ENCODE assay signal across 10 mouse cellular contexts in genomic region chr13:38766133-38766532, GRCm38 (mm10).
DNase-seq lines count a peak whose midpoint lies in the region; ATAC-seq and TF ChIP-seq lines count a peak whose summit lies in the region.
"Had no signal": no experiment of that assay in that cellular context is flagged by ENCODE, and none has a peak within 500 bp of the region (broad histone marks: within the 10 kb centered on the region; RNA-seq: fewer than 3 reads in every experiment).

No protein-coding gene starts in this region.

- no peak overlapping the region for H3K27ac ChIP-seq in kidney, postnatal 0 days
- no peak overlapping the region for H3K27ac ChIP-seq in kidney, embryonic 15.5 days
- no peak overlapping the region for H3K27ac ChIP-seq in CH12.LX (ENCODE audit: insufficient read depth, low read depth)
- H3K27ac ChIP-seq in embryonic facial prominence, embryonic 11.5 days (replicated peaks; ENCODE audit: low read depth, low read length) = no peak overlapping the region
- H3K27ac ChIP-seq: limb, embryonic 15.5 days had no signal

- no peak for TF ChIP-seq EP300 in CH12.LX (IDR thresholded peaks at IDR 0.05; ENCODE audit: low read length)

- H3K4me1 ChIP-seq in kidney, postnatal 0 days (replicated peaks; ENCODE audit: insufficient read depth, low read length) = no peaks in the 10 kb centered on the region
- H3K4me1 ChIP-seq in kidney, embryonic 15.5 days = no peaks in the 10 kb centered on the region
- no peaks in the 10 kb centered on the region for H3K4me1 ChIP-seq in CH12.LX (ENCODE audit: control insufficient read depth in 1 of 2, insufficient read depth in 2 of 2)
- no peaks in the 10 kb centered on the region for H3K4me1 ChIP-seq in embryonic facial prominence, embryonic 11.5 days (ENCODE audit: control insufficient read depth, insufficient read depth, low read length)
- H3K4me1 ChIP-seq: limb, embryonic 15.5 days had no signal

- in situ Hi-C loops in CH12.LX (cut with MboI; ENCODE audit: low pct_ligation_motif_present, low pct_unique_long_range_greater_than_20kb, low sequenced_read_pairs) = no loop called here

- no peak overlapping the region for H3K9ac ChIP-seq in kidney, postnatal 0 days (ENCODE audit: low read depth, low read length)
- H3K9ac ChIP-seq in kidney, embryonic 15.5 days = no peak overlapping the region
- H3K9ac ChIP-seq in CH12.LX (ENCODE audit: insufficient read depth, low read depth) = no peak overlapping the region
- H3K9ac ChIP-seq in embryonic facial prominence, embryonic 11.5 days (replicated peaks; ENCODE audit: low read length) = no peak overlapping the region
- H3K9ac ChIP-seq: limb, embryonic 15.5 days had no signal

- H3K27me3 ChIP-seq in kidney, postnatal 0 days (ENCODE audit: insufficient read depth, low read length) = no peaks in the 10 kb centered on the region
- H3K27me3 ChIP-seq in kidney, embryonic 15.5 days = no peaks in the 10 kb centered on the region
- H3K27me3 ChIP-seq in CH12.LX (replicated peaks) = no peaks in the 10 kb centered on the region
- H3K27me3 ChIP-seq in embryonic facial prominence, embryonic 11.5 days (ENCODE audit: control insufficient read depth, insufficient read depth, low read length) = no peaks in the 10 kb centered on the region
- H3K27me3 ChIP-seq: limb, embryonic 15.5 days had no signal

- TF ChIP-seq CTCF in kidney, postnatal 0 days (IDR thresholded peaks at IDR 0.05; ENCODE audit: low read depth) = peak; percentile 63
- TF ChIP-seq CTCF in CH12.LX (conservative IDR thresholded peaks at IDR 0.05 in 1 of 2, IDR thresholded peaks at IDR 0.05 in 1 of 2; ENCODE audit: low read depth in 2 of 2, low read length in 2 of 2) = peak; percentile 41 to 63; a peak in 3 of 4 replicates

- TF ChIP-seq POLR2A in CH12.LX (IDR thresholded peaks at IDR 0.05; ENCODE audit: low read depth, low read length) = no peak

- peak; percentile 42 for TF ChIP-seq RAD21 in CH12.LX (IDR thresholded peaks at IDR 0.05; ENCODE audit: low read depth, low read length)

- H3K9me3 ChIP-seq in kidney, postnatal 0 days (replicated peaks; ENCODE audit: low read length) = no peaks in the 10 kb centered on the region
- no peaks in the 10 kb centered on the region for H3K9me3 ChIP-seq in kidney, embryonic 15.5 days (replicated peaks)
- no peaks in the 10 kb centered on the region for H3K9me3 ChIP-seq in CH12.LX (replicated peaks; ENCODE audit: low read length)
- no peaks in the 10 kb centered on the region for H3K9me3 ChIP-seq in embryonic facial prominence, embryonic 11.5 days (replicated peaks; ENCODE audit: control insufficient read depth, low read length)
- H3K9me3 ChIP-seq: limb, embryonic 15.5 days had no signal

- dilution Hi-C loops in CH12.LX (cut with MboI; ENCODE audit: extremely low pct_ligation_motif_present, extremely low pct_unique_long_range_greater_than_20kb, low sequenced_read_pairs) = no loop called here

- no peak overlapping the region for H3K4me3 ChIP-seq in kidney, postnatal 0 days (replicated peaks; ENCODE audit: low read depth, low read length)
- H3K4me3 ChIP-seq in kidney, embryonic 15.5 days (replicated peaks) = no peak overlapping the region
- no peak overlapping the region for H3K4me3 ChIP-seq in CH12.LX (replicated peaks in 1 of 3; ENCODE audit: low read depth in 2 of 3, low read length in 2 of 3, poor library complexity in 1 of 3)
- no peak overlapping the region for H3K4me3 ChIP-seq in embryonic facial prominence, embryonic 11.5 days (ENCODE audit: low read depth, low read length)
- H3K4me3 ChIP-seq: limb, embryonic 15.5 days had no signal

- peak; percentile 1 for DNase-seq in CD4-positive, CD25-positive, alpha-beta regulatory T cell, adult 2 months (ENCODE audit: low read depth, low spot score)
- DNase-seq in kidney, postnatal 0 days (ENCODE audit: low spot score) = peak; percentile 27
- DNase-seq in CH12.LX (ENCODE audit: extremely low read depth) = peak; percentile 24
- DNase-seq in embryonic facial prominence, embryonic 11.5 days (ENCODE audit: low spot score) = peak; percentile 56
- DNase-seq in right cerebral cortex, adult 2 months (ENCODE audit: low spot score in 2 of 2) = no peak
- DNase-seq in urinary bladder, postnatal 10 days (ENCODE audit: low spot score) = no peak
- DNase-seq: thymus, adult 18-20 months had no signal

- no peak for ATAC-seq in CD4-positive, CD25-positive, alpha-beta regulatory T cell, adult 4 months
- ATAC-seq in kidney, postnatal 0 days (replicated peaks; ENCODE audit: low FRiP score, low read depth) = no peak
- ATAC-seq in kidney, embryonic 15.5 days (replicated peaks; ENCODE audit: low FRiP score) = no peak
- ATAC-seq in embryonic facial prominence, embryonic 11.5 days (replicated peaks; ENCODE audit: insufficient number of reproducible peaks, low FRiP score, low TSS enrichment, low read depth) = no peak

- no peaks in the 10 kb centered on the region for H3K79me2 ChIP-seq in CH12.LX (replicated peaks; ENCODE audit: control insufficient read depth, extremely low read depth, insufficient read depth, poor library complexity, severe bottlenecking)

- no peaks in the 10 kb centered on the region for H3K36me3 ChIP-seq in kidney, postnatal 0 days (ENCODE audit: insufficient read depth, low read length)
- no peaks in the 10 kb centered on the region for H3K36me3 ChIP-seq in kidney, embryonic 15.5 days
- H3K36me3 ChIP-seq in CH12.LX (replicated peaks in 1 of 2; ENCODE audit: control insufficient read depth in 1 of 2, insufficient read depth in 1 of 2, low read length in 1 of 2) = no peaks in the 10 kb centered on the region
- no peaks in the 10 kb centered on the region for H3K36me3 ChIP-seq in embryonic facial prominence, embryonic 11.5 days (replicated peaks; ENCODE audit: control insufficient read depth, insufficient read depth, low read depth, low read length)
- H3K36me3 ChIP-seq: limb, embryonic 15.5 days had no signal

- no peak overlapping the region for H3K4me2 ChIP-seq in kidney, postnatal 0 days (ENCODE audit: low read length)
- no peak overlapping the region for H3K4me2 ChIP-seq in kidney, embryonic 15.5 days
- H3K4me2 ChIP-seq in CH12.LX (ENCODE audit: insufficient read depth, low read depth, poor library complexity, severe bottlenecking) = no peak overlapping the region
- no peak overlapping the region for H3K4me2 ChIP-seq in embryonic facial prominence, embryonic 11.5 days (ENCODE audit: low read depth, low read length)
- H3K4me2 ChIP-seq: limb, embryonic 15.5 days had no signal

- whole genome bisulfite sequencing in kidney, postnatal 0 days = 40% methylated on average over 4 of the region's 4 CpGs
- 49% methylated on average over 4 of the region's 4 CpGs for WGBS in kidney, embryonic 15.5 days
- 36% methylated on average over 4 of the region's 4 CpGs for WGBS in embryonic facial prominence, embryonic 11.5 days

TF ChIP-seq in CH12.LX, 34 proteins besides CTCF, POLR2A, EP300 and RAD21:
- TF ChIP-seq HCFC1 (IDR thresholded peaks at IDR 0.05; ENCODE audit: low read depth, low read length) (no peak), SMC3 (IDR thresholded peaks at IDR 0.05; ENCODE audit: low read depth, low read length) (peak; percentile 62), ETS1 (conservative IDR thresholded peaks at IDR 0.05; ENCODE audit: low read depth, low read length) (no peak), USF1 (IDR thresholded peaks at IDR 0.05; ENCODE audit: low read depth, low read length) (no peak), ZNF384 (IDR thresholded peaks at IDR 0.05; ENCODE audit: low read depth, low read length) (peak; percentile 77), KAT2A (IDR thresholded peaks at IDR 0.05; ENCODE audit: insufficient replicate concordance, low read length) (no peak), ZC3H11A (IDR thresholded peaks at IDR 0.05; ENCODE audit: low read depth, low read length) (no peak), POLR2AphosphoS2 (IDR thresholded peaks at IDR 0.05; ENCODE audit: low read depth, low read length) (no peak), UBTF (IDR thresholded peaks at IDR 0.05; ENCODE audit: low read depth, low read length) (no peak), BHLHE40 (IDR thresholded peaks at IDR 0.05; ENCODE audit: low read depth, low read length) (no peak)

Comparison
In these comparisons a context has a peak if more than half of its experiments do, and no peak if none do; other contexts are left out.
1. DNase-seq: peak in CD4-positive, CD25-positive, alpha-beta regulatory T cell, adult 2 months (single experiment), kidney, postnatal 0 days (single experiment), CH12.LX (single experiment) and embryonic facial prominence, embryonic 11.5 days (single experiment); none in right cerebral cortex, adult 2 months (0 of 2) and urinary bladder, postnatal 10 days (single experiment).